Mouse (Mus musculus) frontal cortex, postnatal 25 days (tissue): Measurements from ENCODE around the gene Trak1.

Experiments
- DNase-seq, 2 experiments: peaks; one replicate each; pipeline ENCODE4 v3.0.0; 2022; ENCODE audit warnings: low spot score in 2 of 2

The Trak1 gene

GRCm38 (mm10) chr9:121477305-121477911 is 180.1 kb downstream of the Trak1 start:
- peak; percentile 49 to 71 for DNase-seq

GRCm38 (mm10) chr9:121479453-121479852 is 182.2 kb downstream of the Trak1 start:
- DNase-seq, result peak; percentile 50 to 59

- no peak for DNase-seq
Measured at GRCm38 (mm10) chr9:121487216-121487615, 189.9 kb downstream of the Trak1 start.

- DNase-seq, result no peak
Measured at GRCm38 (mm10) chr9:121491592-121492240, 194.4 kb downstream of the Trak1 start.

GRCm38 (mm10) chr9:121494006-121494767 is 196.9 kb downstream of the Trak1 start:
- DNase-seq, result no peak

DNA sequence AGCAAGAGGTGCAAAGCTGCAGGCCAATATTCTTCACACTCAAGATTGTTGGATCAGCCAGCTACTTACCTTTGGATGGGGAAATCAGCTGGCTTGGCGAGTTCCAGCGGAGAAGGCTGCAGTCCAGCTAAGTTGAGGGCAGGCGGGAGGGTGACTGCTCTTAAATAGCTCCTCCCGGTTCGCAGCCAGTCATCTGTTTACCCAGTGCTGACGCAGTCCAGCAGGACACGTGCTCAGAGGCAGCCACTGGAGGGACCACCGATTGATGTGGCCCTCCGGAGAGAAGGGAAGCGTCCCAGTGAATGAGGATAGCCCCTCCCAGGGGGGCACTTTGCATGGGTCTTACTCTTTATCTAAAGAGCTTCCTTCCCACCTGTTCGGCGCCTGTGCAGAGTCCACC is 198.2 kb downstream of the Trak1 start, which contains the start of gene Cck:
Gene Cck (minus strand): TSS at position 166 of the 400 bp plus-strand sequence.
- peak; percentile 37 to 53 for DNase-seq

DNA sequence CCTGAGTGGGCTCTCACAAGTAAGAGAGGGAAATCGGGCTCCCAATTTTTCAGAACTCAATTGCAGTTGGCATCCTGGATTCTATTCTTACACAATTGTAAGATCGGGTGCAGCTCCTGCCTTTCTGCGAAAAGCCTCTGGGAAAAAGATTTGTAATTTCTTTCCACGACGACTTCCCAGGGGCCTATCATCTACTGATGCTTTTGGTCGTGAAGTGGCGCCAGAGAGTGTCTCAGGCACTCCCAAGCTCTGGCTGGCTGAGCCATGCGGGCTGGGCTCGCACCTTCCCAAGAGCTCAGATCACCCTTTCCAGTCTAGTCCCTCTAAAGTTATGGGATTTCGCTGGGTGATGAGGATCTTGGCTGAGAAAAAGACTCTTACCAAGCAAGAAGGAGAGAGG is 198.8 kb downstream of the Trak1 start:
- no peak for DNase-seq

DNA sequence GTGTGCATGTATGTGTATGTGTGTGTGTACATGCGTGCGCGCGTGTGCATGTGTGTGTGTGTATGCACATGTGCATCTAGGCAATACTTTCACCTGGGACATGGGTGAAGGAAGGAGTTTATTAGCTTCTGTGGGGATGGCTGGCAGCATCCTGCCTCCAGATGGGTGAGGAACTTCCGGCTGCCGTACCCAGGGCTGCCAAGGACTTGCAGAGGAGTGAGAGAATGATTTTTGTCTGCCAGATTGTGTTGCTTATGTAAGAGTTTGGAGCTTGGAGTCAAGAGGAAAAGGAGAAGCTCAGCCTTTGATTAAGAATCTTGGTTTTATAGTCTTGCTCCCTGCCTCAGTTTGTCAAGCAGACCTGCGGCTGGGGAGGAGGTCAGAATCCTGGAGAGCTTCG is 208.0 kb downstream of the Trak1 start:
- DNase-seq, result no peak

DNA sequence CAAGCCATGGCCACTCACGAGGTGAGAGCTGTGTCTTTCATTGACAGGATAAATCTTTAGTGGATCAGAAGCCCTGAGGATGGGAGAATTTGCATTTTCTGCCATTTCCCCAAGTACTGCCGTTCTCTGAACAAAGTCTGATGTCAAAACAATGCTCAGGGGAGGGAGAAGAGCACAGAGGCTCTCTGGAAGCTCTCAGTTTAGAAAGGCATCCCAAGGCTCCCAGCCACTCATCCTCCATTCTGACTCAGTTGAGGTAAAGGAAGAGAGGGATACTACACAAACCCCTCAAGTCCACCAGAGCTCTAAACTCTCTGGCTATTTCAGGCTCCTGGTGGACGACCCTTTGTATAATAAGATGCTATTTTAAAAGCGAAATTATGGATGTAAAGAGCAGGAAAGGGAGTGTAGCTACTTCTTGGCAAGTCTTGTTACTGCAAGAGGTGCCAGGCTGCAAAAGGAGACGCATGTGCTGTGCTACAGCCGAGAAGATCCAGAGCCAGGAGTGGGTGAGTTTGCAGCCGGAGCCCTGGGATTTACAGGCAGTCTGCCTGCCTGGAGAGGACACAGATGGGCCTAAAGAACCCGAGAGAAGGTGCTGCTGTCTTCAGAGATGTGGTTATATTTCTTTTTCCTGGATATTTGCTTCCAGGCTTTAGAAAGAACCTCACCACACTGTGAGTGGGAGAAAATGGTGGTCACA is 209.3 kb downstream of the Trak1 start:
- DNase-seq, result no peak

DNA sequence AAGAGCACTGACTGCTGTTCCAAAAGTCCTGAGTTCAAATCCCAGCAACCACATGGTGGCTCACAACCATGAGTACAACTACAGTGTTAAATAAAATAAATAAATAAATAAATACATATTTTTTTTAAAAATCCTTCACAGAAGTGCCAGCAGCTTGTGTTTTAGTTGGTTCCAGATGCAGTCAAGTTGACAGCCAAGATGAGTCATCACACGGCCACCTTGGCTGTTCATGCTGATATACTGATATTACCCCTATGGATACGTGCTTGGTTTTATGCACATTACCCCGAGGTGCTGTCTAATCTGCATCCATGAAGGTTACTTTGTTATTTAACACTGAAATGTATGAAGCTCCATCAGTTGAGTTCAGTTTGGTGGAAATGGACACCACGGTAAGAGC is 214.6 kb downstream of the Trak1 start:
- DNase-seq, result no peak

GRCm38 (mm10) chr9:121514462-121514861 is 217.2 kb downstream of the Trak1 start:
- no peak for DNase-seq

DNA sequence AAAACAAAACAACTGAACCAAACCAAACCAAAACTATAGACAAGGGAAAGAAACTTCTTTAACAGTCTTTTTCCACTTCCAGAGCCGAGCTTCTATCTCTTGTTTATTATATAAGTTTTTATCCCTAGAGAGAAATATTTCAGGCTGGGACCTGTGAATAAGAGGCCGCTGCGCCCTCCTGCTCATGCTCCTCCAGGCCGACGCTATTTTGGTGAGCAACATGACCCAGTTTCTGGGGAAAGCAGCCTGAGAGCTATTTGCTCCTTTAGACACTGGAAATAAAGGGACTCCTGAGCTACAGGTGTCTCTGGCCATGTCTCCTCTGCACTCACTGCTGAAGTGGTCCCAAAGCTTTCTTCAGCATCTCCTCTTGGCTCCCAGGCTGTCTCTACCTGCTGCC is 222.7 kb downstream of the Trak1 start:
- DNase-seq, result no peak
